Mouse (Mus musculus) stomach, postnatal 0 days (tissue): Measurements from ENCODE around the gene Alkbh6. TPM values are rescaled to one million over a fixed set of nuclear protein-coding genes. Genes with fewer than 3 reads are reported as not detected.

Experiments
- ATAC-seq: fragments of 200-750 bp; cut with Nextera tagmentation; 2 replicates; pipeline ENCODE4 v1.8.0; 2017; ENCODE audit not compliant: low FRiP score, low TSS enrichment
- DNase-seq: peaks from one replicate; pipeline ENCODE4 v3.0.0-alpha.2; 2016; ENCODE audit warnings: low spot score
- H3K27ac ChIP-seq: fragments of 300-500 bp; sonication (generic); replicated peaks from 2 replicates; pipeline ENCODE4 v1.5.1; 2014; ENCODE audit warnings: mild to moderate bottlenecking, control low read depth
- H3K27me3 ChIP-seq: fragments of 300-500 bp; sonication (generic); 2 replicates; pipeline ENCODE4 v1.6.1; 2014; ENCODE audit warnings: low read length; ENCODE audit not compliant: control insufficient read depth, insufficient read depth
- H3K36me3 ChIP-seq: fragments of 300-500 bp; sonication (generic); 2 replicates; pipeline ENCODE4 v1.6.1; 2014; ENCODE audit warnings: low read length, mixed read lengths; ENCODE audit not compliant: control insufficient read depth, insufficient read depth
- H3K4me1 ChIP-seq: fragments of 300-500 bp; sonication (generic); replicated peaks from 2 replicates; pipeline ENCODE4 v1.6.1; 2014; ENCODE audit warnings: antibody characterized with exemption; ENCODE audit not compliant: control insufficient read depth, insufficient read depth
- H3K4me2 ChIP-seq: fragments of 300-500 bp; sonication (generic); replicated peaks from 2 replicates; pipeline ENCODE4 v1.6.1; 2014; ENCODE audit warnings: low read depth, mild to moderate bottlenecking, control low read depth, moderate library complexity
- H3K4me3 ChIP-seq: fragments of 300-500 bp; sonication (generic); 2 replicates; pipeline ENCODE4 v1.5.1; 2014; ENCODE audit warnings: low read depth, low read length, control low read depth
- H3K9ac ChIP-seq: fragments of 300-500 bp; sonication (generic); 2 replicates; pipeline ENCODE4 v1.6.1; 2014; ENCODE audit warnings: mild to moderate bottlenecking, low read length, control low read depth, mixed read lengths
- H3K9me3 ChIP-seq: fragments of 300-500 bp; sonication (generic); 2 replicates; pipeline ENCODE4 v1.6.1; 2016; ENCODE audit warnings: low read length; ENCODE audit not compliant: control insufficient read depth
- CTCF ChIP-seq: IDR thresholded peaks from 2 replicates; pipeline ENCODE4 v1.5.1; 2016; ENCODE audit warnings: antibody characterized with exemption, low read depth, mild to moderate bottlenecking, moderate library complexity
- EP300 ChIP-seq: optimal IDR thresholded peaks from 2 replicates; pipeline ENCODE3; 2016; ENCODE audit warnings: antibody characterized with exemption
- WGBS: fragments of 180-500 bp; shearing (Covaris S2); extraction: QIAGEN DNeasy Blood & Tissue Kit; methylation state at CpG from one replicate; pipeline ENCODE4 v1.1.7; 2014; 5-methylcytosine and 5-hydroxymethylcytosine counted together
- polyA plus RNA-seq: library from polyadenylated mRNA; unstranded; fragments of >200 nt; fragmentation: Nextera tagmentation; extraction: Ambion mirVana; gene quantifications from 2 replicates; pipeline ENCODE4 v1.2.1, GENCODE M21; 2015

The Alkbh6 gene
- polyA plus RNA-seq, 1 experiment from 2014 or later: 55.4 TPM

- Histone ChIP-seq H3K4me1 (no peaks in the 10 kb centered on the region; the same call in 1 of the 2 replicates), H3K27me3 (no peaks in the 10 kb centered on the region), H3K4me2 (peak overlapping the region; percentile 87), H3K9ac (peak overlapping the region; percentile 92), H3K27ac (peak overlapping the region; percentile 94), H3K4me3 (peak overlapping the region; percentile 62), H3K9me3 (no peaks in the 10 kb centered on the region), H3K36me3 (no peaks in the 10 kb centered on the region)
- WGBS: under 1% methylated on average over 20 of the region's 20 CpGs
- DNase-seq: peak; percentile 98
- ATAC-seq: peak; percentile 98
- no peak for TF ChIP-seq EP300
- TF ChIP-seq CTCF: no peak
Measured at GRCm38 (mm10) chr7:30322285-30322667, 13.8 kb downstream of the Alkbh6 start.

GRCm38 (mm10) chr7:30322865-30323264 is 14.3 kb downstream of the Alkbh6 start:
- Histone ChIP-seq H3K36me3 (no peaks in the 10 kb centered on the region), H3K9me3 (no peaks in the 10 kb centered on the region), H3K4me3 (peak overlapping the region; percentile 62; the same call in 1 of the 2 replicates), H3K9ac (peak overlapping the region; percentile 56; the same call in 1 of the 2 replicates), H3K4me1 (no peaks in the 10 kb centered on the region; the same call in 1 of the 2 replicates), H3K4me2 (peak overlapping the region; percentile 87), H3K27ac (peak overlapping the region; percentile 82), H3K27me3 (no peaks in the 10 kb centered on the region)
- ATAC-seq (peak; percentile 53; the same call in 1 of the 2 replicates), DNase-seq (peak; percentile 43)
- no peak for TF ChIP-seq CTCF
- TF ChIP-seq EP300: no peak
- WGBS: 18% methylated on average over 6 of the region's 6 CpGs

GRCm38 (mm10) chr7:30323795-30324194 is 15.3 kb downstream of the Alkbh6 start, which contains the start of gene Sdhaf1:
TSS of gene Sdhaf1 (minus strand) at chr7:30323895.
- WGBS: 70% methylated on average over 3 of the region's 3 CpGs
- H3K27me3 ChIP-seq: no peaks in the 10 kb centered on the region
- TF ChIP-seq EP300 (no peak), CTCF (no peak)

DNA sequence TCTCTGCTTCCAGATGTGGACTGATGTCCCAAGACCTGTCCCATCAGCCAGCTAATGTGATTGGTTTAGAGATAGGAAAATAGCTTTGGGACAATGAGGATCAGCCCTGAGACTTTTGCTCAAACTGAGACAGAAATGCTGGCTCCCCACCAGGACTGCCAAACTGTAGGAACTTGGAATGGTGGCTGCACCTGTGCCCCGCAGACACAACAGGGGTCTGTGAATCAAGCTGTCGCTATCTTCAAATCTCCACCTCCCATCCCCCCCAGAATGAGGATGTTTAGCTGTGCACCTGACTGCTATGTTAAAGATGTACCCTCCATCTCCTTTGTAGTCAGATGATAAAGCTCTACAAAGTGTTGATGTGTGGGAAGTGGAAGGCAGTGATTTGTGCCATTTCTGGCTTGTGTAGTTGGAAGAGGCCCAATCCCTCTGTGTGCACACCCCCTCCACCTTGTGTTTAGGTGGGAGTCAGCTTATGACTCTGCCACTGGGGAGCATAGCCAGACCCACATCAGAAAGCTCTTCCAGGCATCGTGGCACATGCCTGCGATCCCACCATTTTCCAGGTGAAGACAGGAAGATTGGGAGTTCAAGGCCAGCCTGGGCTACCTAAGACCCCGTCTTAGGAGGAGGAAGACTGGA is 15.9 kb downstream of the Alkbh6 start:
- Histone ChIP-seq H3K9me3 (no peaks in the 10 kb centered on the region), H3K27ac (no peak overlapping the region), H3K36me3 (no peaks in the 10 kb centered on the region), H3K4me1 (no peaks in the 10 kb centered on the region; the same call in 1 of the 2 replicates), H3K27me3 (no peaks in the 10 kb centered on the region), H3K4me3 (no peak overlapping the region), H3K9ac (no peak overlapping the region), H3K4me2 (no peak overlapping the region)
- ATAC-seq (no peak), DNase-seq (no peak)
- no peak for TF ChIP-seq EP300
- no peak for TF ChIP-seq CTCF
- 85% methylated on average over 5 of the region's 5 CpGs for WGBS

More at GRCm38 (mm10) chr7:30323795-30324194, 15.3 kb downstream of the Alkbh6 start, which contains the start of gene Sdhaf1:
- DNase-seq: no peak
- H3K36me3 ChIP-seq: no peaks in the 10 kb centered on the region
- H3K4me2 ChIP-seq: peak within 1 kb of the TSS; percentile 87
- no peaks in the 10 kb centered on the region for H3K9me3 ChIP-seq
- peak within 1 kb of the TSS; percentile 82 for H3K27ac ChIP-seq
- H3K4me1 ChIP-seq: no peaks in the 10 kb centered on the region; the same call in 1 of the 2 replicates
- ATAC-seq: no peak
- peak within 1 kb of the TSS; percentile 56; the same call in 1 of the 2 replicates for H3K9ac ChIP-seq
- H3K4me3 ChIP-seq: peak within 1 kb of the TSS; percentile 62; the same call in 1 of the 2 replicates

GRCm38 (mm10) chr7:30325364-30325763 is 16.8 kb downstream of the Alkbh6 start:
- Histone ChIP-seq H3K36me3 (no peaks in the 10 kb centered on the region), H3K4me1 (no peaks in the 10 kb centered on the region; the same call in 1 of the 2 replicates), H3K9ac (no peak overlapping the region), H3K27ac (no peak overlapping the region), H3K27me3 (no peaks in the 10 kb centered on the region), H3K4me2 (no peak overlapping the region), H3K9me3 (no peaks in the 10 kb centered on the region), H3K4me3 (no peak overlapping the region)
- WGBS: 42% methylated on average over 2 of the region's 2 CpGs
- ATAC-seq (no peak), DNase-seq (peak; percentile 61)
- TF ChIP-seq CTCF (peak; percentile 76), EP300 (no peak)

- DNase-seq (no peak), ATAC-seq (no peak)
- Histone ChIP-seq H3K9me3 (no peaks in the 10 kb centered on the region), H3K36me3 (no peaks in the 10 kb centered on the region), H3K27me3 (no peaks in the 10 kb centered on the region), H3K4me3 (no peak overlapping the region), H3K27ac (no peak overlapping the region), H3K4me2 (no peak overlapping the region), H3K4me1 (no peaks in the 10 kb centered on the region), H3K9ac (no peak overlapping the region)
- TF ChIP-seq CTCF: no peak
- TF ChIP-seq EP300: no peak
Measured at GRCm38 (mm10) chr7:30326427-30326826, 17.9 kb downstream of the Alkbh6 start.
